ENCODE assay signal across 8 mouse cellular contexts in the genomic region with DNA sequence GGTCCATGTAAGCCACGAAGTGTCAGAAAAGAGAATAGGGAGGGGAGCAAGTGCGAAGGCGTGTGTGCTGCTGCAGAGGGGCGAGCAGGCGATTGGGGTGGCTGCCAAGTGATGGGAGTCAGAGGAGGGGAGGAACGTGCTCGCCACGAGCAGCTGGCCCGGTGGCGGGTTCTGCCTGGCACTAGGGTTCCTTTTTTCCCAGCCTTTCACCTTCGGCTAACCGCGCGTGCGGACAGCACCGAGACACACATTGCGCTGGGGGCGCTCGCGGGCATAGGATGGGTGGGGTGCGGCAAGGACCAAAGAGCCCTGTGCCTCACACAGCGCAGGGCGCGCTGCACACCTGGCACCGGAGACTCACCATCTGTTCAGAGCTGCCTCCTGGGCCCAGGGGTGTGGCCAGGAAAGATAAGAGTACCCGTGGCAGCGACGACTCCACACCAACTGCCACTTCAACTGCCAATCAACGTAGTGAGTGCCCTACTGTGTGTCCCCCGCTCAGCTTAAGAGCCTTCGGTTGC. TPM values are rescaled to one million over a fixed set of nuclear protein-coding genes. Genes with fewer than 3 reads are reported as not detected.
DNase-seq lines count a peak whose midpoint lies in the region; ATAC-seq lines count a peak whose summit lies in the region.

No protein-coding gene starts in this region.

- H3K4me1 ChIP-seq in embryonic facial prominence, embryonic 13.5 days = peaks cover 3% of the 10 kb centered on the region; the same call in 1 of the 2 replicates
- H3K4me1 ChIP-seq in limb, embryonic 11.5 days (ENCODE audit: control insufficient read depth, insufficient read depth, low read length) = peaks cover 7% of the 10 kb centered on the region; the same call in 1 of the 2 replicates
- peaks cover 17% of the 10 kb centered on the region; the same call in 1 of the 2 replicates for H3K4me1 ChIP-seq in midbrain, embryonic 12.5 days

- no peaks in the 10 kb centered on the region for H3K9me3 ChIP-seq in embryonic facial prominence, embryonic 13.5 days
- no peaks in the 10 kb centered on the region for H3K9me3 ChIP-seq in limb, embryonic 11.5 days (ENCODE audit: control insufficient read depth, low read length)
- H3K9me3 ChIP-seq in midbrain, embryonic 12.5 days = no peaks in the 10 kb centered on the region

- H3K27me3 ChIP-seq in embryonic facial prominence, embryonic 13.5 days = no peaks in the 10 kb centered on the region
- H3K27me3 ChIP-seq in limb, embryonic 11.5 days (ENCODE audit: control insufficient read depth, insufficient read depth, low read length) = no peaks in the 10 kb centered on the region
- H3K27me3 ChIP-seq in midbrain, embryonic 12.5 days = no peaks in the 10 kb centered on the region

- under 1% methylated on average over 31 of the region's 31 CpGs for WGBS in embryonic facial prominence, embryonic 13.5 days
- WGBS in limb, embryonic 11.5 days = 1% methylated on average over 26 of the region's 31 CpGs
- WGBS in midbrain, embryonic 12.5 days = 2% methylated on average over 31 of the region's 31 CpGs

- ATAC-seq in embryonic facial prominence, embryonic 13.5 days (ENCODE audit: insufficient number of reproducible peaks, insufficient read depth, low FRiP score, low TSS enrichment, low read depth) = peak; percentile 50
- peak; percentile 44; the same call in 1 of the 2 replicates for ATAC-seq in limb, embryonic 11.5 days (ENCODE audit: insufficient number of reproducible peaks, low FRiP score, low TSS enrichment, low read depth)
- peak; percentile 80 for ATAC-seq in midbrain, embryonic 12.5 days (ENCODE audit: low FRiP score, low read depth)

- no peaks in the 10 kb centered on the region for H3K36me3 ChIP-seq in embryonic facial prominence, embryonic 13.5 days
- no peaks in the 10 kb centered on the region for H3K36me3 ChIP-seq in limb, embryonic 11.5 days (ENCODE audit: control insufficient read depth, insufficient read depth, low read length)
- H3K36me3 ChIP-seq in midbrain, embryonic 12.5 days = no peaks in the 10 kb centered on the region

- peak overlapping the region; percentile 91 for H3K27ac ChIP-seq in embryonic facial prominence, embryonic 13.5 days
- H3K27ac ChIP-seq in limb, embryonic 11.5 days (replicated peaks; ENCODE audit: low read depth, low read length) = no peak overlapping the region
- peak overlapping the region; percentile 98 for H3K27ac ChIP-seq in midbrain, embryonic 12.5 days (replicated peaks)

- peak overlapping the region; percentile 97 for H3K4me2 ChIP-seq in embryonic facial prominence, embryonic 13.5 days
- peak overlapping the region; percentile 97 for H3K4me2 ChIP-seq in limb, embryonic 11.5 days (ENCODE audit: low read depth, severe bottlenecking)
- H3K4me2 ChIP-seq in midbrain, embryonic 12.5 days (replicated peaks) = peak overlapping the region; percentile 89

- peak overlapping the region; percentile 79 for H3K9ac ChIP-seq in embryonic facial prominence, embryonic 13.5 days
- peak overlapping the region; percentile 43 for H3K9ac ChIP-seq in limb, embryonic 11.5 days (ENCODE audit: low read length)
- peak overlapping the region; percentile 76 for H3K9ac ChIP-seq in midbrain, embryonic 12.5 days (replicated peaks)

- DNase-seq in adrenal gland, postnatal 4 days (ENCODE audit: low spot score in 2 of 2) = peak; percentile 55 to 68
- peak; percentile 85 to 91 for DNase-seq in heart, adult 18-20 months
- peak; percentile 76 for DNase-seq in kidney, adult 11 months
- peak; percentile 86 for DNase-seq in limb, embryonic 11.5 days (ENCODE audit: low spot score)
- DNase-seq in skeletal muscle tissue, adult 2 months (ENCODE audit: low read depth, low spot score) = peak; percentile 47
- peak; percentile 79 to 85 for DNase-seq in urinary bladder, postnatal 4 days (ENCODE audit: low spot score in 2 of 2)

- peak overlapping the region; percentile 58 for H3K4me3 ChIP-seq in embryonic facial prominence, embryonic 13.5 days
- H3K4me3 ChIP-seq in limb, embryonic 11.5 days (ENCODE audit: low read depth, low read length) = peak overlapping the region; percentile 43
- peak overlapping the region; percentile 49 for H3K4me3 ChIP-seq in midbrain, embryonic 12.5 days

RNA-seq across cellular contexts. Expression of gene Sox4, which starts 6.0 kb away (rescaled TPM):
- 10 to 100 TPM; 61.2 to 71.9 TPM for total RNA-seq in adrenal gland, postnatal 4 days (2021)
- polyA plus RNA-seq in embryonic facial prominence, embryonic 13.5 days (2015; fragmentation: Nextera tagmentation; extraction: Ambion mirVana) = 68.9 and 80.7 TPM in 2 replicates
- 10 to 100 TPM in 1 of 2 experiments, 1 to 10 TPM in 1; 7.8 to 12.7 TPM for total RNA-seq in heart, adult 18-20 months (2021)
- 114 and 117 TPM in 2 replicates for polyA plus RNA-seq in limb, embryonic 11.5 days (2014; fragmentation: Nextera tagmentation; extraction: Ambion mirVana)
- polyA plus RNA-seq in midbrain, embryonic 12.5 days (2016; fragmentation: Nextera tagmentation; extraction: Ambion mirVana) = 263 and 303 TPM in 2 replicates
